Mouse (Mus musculus) Muller cell, postnatal 12 days (primary cell): Measurements from ENCODE around the gene Foxred2.
A peak's percentile ranks its signal among the peaks of the same experiment; 100 is the strongest.

Experiments
- DNase-seq: peaks from one replicate; pipeline ENCODE4 v3.0.0-alpha.2; 2015; ENCODE audit errors: inconsistent ontology term

Foxred2 gene

DNA sequence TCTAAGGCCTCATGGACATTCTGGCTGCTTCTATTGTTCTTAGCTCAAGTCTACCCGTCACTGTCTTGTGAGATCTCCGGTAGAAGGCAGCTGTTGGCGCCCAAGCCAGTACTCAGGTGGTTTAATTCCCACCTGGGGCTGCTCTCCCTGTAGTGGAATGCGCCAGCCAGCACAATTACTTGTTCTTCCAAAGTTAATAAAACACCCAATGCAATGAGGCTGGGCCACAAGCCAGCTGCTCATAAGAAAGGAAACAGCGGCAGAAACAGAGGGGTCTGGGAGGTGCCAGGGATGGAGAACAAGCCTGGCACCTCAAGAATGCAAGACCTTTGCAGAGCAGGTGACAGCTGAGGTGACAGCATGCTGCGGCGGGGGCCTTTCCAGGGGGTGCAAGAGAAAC lies 7.5 kb downstream of the Foxred2 start:
- no peak for DNase-seq

DNA sequence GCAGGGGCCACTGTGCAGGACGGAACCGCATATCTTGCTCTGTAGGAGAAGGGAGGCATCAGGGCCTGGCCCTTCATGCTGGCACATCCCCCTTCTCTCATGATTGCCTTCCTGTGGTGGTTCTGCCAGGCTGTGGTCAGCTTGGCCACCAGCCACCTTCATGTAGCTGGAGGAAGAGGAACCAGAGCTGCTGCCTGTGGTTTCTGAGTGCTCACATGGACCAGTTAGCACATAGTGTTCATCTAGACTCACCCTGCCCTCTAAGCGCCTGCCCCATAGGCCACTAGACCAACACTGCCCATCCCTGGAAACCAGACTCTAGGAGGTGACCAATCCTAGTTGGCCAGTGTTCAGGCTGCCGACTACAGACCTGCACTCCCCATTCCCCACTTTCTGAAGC lies 10.8 kb downstream of the Foxred2 start:
- DNase-seq = peak; percentile 84

DNA sequence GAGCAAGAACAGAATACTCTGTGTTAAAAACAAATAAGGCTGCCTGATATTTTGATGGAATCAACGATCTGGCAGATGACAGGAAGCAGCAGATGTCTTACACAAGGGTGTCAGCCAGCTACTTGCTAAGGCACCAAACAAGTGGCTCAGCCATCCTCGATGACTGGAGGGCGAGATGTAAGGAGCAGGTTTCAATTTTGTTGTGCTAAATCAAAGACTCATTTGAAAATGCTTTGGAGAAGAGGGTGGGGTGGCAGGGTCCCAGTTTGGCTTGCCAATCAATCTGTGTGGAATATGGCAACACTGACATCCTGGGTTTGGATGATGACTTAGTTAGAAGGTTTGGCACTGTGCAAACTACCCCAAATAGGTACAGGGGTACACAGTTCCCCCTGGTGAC lies 15.0 kb downstream of the Foxred2 start:
- no peak for DNase-seq

DNA sequence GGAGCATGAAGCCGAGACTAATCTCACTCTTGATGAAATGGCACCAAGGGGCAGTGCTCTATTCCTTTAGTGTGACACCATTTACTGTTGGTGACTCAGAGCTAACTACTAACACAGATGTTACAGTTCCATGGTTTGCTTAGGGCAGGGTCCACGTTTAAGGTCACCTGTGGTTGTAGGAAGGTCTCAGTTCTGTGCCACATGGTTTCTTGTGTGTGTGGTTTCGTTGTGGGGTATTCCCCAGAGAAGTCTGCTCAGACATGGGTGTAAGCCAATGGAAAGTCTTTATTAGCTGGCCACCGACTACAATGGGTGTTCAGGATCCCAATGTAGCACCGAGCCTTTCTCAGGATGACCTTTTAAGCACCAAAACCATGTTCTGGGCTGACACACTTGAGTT lies 18.0 kb downstream of the Foxred2 start:
- no peak for DNase-seq

DNA sequence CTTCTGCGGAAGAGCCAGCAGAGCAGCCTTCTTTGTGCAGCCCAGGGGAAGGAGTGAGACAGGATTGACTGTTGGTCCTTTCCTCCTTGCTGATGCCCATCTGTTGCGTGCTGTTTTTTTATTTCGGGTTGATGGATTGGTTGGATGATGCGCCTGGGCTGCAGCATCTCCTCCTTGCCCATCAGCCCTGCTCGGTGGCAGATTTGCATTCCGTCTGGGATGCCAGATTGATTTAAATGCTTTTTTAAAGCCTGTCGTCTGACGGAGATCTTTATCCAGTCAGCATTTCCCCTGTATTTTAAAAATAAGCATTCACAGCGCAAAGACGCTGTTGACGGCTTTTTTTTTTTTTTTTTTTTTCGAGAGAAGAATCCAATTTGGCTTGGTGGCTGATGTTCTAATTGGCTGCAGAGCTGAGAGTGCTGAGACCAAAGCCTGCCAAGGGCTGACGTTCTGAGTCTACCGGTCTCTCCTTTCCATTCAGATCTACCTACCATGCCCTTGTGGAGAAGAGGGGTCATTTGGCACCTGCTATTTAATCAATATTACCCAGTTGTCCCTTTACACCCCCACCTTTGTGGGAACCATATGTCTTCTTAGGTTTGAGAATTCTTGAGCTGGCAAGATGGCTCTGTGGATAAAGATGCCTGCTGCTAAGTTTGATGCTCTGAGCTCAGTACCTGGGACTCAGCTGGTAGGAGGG lies 20.7 kb downstream of the Foxred2 start:
- DNase-seq = no peak

DNA sequence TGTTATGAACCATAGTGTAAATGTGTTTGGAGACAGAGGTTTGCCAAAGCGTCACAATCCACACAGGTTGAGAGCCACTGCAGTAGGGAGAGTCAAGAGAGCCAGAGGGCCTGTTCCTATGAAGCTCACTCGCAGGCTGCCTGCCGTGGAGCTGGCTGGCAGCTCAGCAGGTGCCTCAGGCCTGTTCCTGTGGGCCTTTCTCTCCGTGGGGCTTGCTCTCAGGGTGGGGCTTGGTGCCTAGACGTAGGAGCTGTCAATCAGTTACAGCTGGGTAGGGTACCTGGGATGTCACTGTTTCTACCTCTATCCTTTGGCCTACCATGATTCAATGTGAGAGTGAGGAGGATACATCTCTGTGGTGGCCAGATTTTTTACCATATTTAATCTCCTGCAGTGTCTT lies 21.6 kb downstream of the Foxred2 start:
- no peak for DNase-seq

DNA sequence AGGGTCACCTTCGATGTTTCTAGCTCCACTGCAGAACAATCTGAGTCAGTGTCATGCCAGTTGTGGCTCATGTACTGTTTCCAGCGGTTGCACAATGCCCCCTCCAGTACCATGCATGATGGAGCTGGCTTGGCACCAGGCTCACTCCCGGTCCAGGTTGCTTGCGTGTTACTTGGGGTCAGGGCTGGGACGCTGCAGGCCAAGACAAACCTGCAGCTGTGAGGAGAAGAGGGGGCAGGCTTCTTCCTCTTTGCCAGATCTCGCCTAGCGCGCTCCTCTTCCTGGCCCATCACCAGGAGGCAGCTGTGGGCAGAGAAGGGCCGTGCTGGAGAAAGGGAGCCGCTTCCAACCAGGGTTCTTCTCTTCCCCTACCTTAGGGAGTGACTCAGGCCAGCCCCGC lies 22.2 kb downstream of the Foxred2 start:
- no peak for DNase-seq

DNA sequence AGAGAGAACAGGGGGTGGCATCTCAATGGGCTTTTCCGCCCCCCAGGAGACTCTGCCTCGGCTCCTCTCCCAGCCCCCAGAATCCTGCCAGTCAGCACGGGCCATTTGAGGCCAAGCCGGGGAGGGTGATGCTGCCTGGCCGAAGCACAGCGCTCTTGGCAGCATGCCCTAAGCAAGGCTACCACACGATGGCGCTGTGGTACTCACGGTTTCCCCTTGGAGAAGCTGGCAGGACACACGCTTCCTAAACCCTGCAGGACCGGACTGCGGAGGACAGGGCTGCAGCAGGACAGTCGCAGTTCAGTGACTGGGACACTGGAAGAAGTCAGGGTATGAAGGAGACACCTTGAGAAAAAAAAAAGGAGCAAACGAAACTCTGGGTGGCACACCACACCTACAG lies 22.8 kb downstream of the Foxred2 start:
- peak; percentile 83 for DNase-seq

DNA sequence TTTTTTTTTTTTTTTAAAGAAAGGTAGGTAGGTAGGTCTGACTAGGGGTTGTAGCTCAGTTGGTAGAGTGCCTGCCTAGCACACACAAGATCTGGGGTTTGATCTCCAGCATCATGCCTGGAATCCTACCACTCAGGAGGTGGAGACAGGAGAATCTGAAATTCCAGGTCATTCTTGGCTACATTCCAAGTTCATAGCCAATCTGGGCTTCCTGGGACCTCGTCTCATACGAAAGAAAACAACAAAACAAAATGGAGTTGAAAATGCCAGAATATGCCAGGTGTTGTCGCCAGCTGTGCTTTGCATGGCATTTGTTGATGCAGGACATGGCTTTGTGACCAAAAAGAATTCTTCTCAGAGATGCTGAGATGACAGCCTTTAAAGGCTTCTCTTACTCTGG lies 23.3 kb downstream of the Foxred2 start:
- DNase-seq = no peak

DNA sequence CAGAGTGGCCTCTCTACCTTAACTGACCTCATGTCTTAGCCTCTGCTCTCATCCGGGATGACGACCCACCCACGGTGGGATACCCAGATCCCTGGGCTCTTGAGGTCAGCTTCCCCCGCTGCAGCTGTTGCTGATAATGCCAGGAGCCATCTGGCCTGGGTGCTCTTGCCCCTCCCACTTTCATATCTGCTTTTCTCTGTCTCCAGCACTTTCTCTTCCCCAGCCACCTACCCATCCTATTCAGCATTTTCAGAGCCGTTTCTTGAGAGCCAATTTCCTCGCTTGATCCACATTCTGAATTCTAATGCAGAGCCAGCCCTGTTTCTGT lies 24.9 kb downstream of the Foxred2 start:
- DNase-seq = no peak

DNA sequence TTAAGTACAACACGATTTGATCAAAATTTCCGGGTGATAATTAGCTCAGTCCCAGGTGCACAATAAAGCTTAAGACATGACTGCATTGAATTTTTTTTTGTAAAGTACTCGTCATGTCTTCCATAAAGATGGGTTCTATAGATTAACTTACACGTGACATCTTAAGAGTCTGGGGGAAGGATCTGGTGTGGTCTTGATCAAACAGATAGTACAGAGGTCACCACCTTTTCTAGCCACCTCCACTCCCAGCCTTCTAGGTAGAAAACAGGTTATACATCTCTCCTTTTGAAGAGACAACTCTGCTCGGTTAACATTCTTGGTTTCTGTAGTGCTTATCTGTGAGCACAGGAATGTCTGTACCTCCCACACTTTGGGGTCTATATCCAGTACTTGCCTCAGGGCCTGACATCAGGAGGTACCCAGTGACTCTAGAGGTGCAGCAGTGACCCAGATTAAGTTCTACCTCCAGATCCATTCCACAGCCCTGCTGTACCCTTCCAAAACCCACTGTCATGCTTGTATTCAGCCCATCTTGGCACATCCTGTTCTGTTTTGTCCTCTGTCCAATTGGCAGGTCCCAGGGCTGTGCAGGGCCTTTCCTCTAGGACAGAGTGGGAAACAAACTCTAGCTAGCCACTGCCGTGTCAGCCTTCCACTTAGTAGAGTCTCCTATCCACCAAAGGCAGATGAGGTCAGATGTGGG lies 25.4 kb downstream of the Foxred2 start:
- DNase-seq = no peak

DNA sequence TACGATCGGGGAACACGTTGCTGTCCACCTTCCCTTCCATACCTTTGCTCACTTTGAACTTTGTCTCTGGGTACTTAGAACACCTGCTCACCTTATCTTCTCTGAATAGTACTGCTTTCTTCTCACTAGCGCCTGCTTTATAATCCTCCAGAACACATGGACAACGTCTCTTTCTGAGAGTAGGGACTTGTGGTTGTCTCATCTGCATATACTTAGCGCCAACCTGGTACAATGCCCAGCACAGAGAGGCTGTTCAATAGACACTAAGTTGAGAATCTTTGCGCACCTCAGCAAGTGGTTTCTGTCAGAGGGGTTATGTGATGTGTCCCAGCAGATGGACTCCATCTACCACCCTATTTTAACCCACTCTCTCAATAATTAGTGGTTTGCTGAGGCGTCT lies 26.7 kb downstream of the Foxred2 start:
- DNase-seq = no peak

DNA sequence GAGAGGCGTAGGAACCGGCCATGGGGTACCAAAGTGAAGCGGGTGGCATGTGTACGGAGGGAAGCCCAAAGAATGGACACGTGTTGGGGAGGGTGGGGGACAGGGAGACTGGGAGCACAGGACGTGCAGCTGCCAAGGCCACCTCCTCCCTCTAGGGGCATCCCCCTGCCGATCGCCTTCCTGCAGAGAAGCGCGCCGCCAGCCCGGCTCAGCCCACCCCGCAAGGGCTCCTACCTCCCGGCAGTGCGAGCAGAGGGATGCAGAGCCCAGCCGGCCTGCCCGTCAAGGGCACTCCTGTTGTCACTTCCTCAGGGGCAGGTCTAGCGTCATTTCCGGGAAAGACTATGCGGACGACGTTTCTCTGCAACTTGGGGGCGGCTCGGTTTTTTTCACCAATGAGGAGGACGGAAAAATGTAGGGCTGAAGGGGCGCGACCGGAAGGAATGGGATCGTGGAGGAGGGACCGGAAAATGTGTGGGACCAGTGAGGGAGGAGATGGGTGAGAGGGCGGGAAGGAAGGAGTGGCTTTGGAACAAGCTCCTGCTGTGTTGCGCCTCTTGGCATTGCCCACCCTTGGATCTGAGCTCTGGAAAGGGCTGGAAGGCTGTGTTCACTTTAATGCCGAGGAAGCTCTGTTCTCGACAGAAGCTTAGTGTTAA lies 27.7 kb downstream of the Foxred2 start, which contains the start of gene Txn2:
Gene Txn2 (minus strand): TSS at position 334 of the 659 bp plus-strand sequence.
- peak; percentile 99 for DNase-seq

DNA sequence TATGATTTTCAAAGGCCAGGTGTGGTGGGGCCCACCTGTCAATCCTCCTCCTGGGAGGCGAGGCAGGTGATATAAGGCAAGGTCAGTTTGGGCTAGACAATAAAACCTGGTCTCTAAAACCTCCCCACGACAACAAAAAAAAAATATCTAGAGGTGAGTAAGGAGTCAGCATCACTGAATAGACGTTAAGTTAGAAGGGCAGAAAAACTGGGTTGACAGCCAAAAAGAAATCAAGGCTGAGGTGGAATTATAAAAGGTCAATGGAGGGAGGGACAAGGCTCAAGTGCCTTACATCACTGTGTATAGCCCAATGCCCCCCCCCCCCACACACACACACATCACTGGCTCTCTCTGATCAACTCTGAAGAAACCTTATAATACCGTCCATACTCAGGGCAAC lies 28.4 kb downstream of the Foxred2 start:
- no peak for DNase-seq

DNA sequence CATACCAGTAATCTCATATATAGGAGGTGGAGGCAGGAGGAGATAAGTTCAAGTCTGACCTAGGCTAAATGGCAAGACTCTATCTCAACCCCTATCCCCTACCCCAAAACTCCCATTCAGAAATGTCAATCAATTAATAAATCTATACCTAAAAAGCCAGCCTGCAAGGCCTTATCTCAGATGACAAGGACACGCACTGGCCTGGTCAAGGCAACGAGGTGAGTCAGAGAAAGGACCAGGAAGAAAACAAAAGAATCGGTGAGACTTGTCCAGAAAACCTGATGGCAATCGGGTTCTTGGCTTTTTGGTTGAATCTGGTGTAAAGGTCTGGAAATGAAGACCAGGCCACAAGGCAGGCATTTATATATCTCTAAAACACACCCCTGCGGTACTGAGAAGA lies 29.6 kb downstream of the Foxred2 start:
- no peak for DNase-seq

DNA sequence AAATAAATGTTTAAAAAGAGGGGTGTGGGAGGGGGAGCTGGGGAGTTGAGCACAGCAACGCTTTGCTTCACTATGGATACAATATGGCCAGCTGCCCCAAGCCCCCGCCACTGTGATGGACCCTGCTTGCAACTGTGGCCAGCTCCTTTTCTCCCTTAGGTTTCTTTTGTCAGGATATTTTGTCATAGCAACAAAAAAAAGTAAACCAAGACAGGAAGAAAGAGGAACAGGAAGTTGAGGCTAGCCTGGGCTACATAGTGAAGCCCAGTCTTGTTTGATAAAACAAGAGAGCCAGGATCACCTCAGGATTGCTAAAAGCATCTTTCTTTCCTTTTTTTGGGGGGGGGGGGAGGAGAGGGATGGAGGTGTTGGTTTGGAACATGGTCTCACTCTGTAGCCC lies 31.3 kb downstream of the Foxred2 start:
- DNase-seq = no peak

DNA sequence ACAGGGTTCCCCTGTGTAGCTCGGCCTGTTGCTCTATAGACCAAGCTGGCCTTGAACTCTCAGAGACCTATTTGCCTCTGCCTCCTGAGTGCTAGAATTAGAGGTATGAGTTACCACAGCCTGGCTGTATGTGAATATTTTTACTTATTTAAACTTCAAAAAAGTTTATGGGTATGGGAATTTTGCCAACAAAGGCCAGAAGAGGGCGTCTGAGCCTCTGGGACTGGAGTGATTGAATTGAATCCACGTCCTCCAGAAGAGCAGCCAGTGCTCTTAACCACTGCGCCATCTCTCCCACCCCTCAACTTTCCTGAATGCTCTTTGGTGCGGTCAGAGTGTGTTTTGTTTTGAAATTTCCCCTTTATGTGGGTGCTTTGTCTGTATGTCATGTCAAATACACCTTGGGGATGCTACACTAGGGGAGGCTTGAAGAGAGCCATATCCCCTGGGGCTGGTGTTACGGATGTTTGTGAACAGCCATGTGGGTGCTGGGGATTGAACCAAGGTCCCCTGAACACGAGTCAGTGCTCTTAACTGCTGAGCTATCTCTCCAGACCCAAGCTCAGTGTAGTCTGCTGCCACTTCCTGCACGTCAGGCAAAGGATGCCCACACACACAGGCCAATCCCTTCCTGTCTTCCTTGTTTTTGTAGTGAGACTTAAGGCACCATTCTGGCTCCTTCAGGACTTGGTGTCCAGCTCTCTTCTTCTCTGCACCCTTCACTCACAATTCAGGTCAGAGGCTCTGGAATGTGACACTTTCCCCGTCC lies 33.1 kb downstream of the Foxred2 start:
- DNase-seq = no peak

DNA sequence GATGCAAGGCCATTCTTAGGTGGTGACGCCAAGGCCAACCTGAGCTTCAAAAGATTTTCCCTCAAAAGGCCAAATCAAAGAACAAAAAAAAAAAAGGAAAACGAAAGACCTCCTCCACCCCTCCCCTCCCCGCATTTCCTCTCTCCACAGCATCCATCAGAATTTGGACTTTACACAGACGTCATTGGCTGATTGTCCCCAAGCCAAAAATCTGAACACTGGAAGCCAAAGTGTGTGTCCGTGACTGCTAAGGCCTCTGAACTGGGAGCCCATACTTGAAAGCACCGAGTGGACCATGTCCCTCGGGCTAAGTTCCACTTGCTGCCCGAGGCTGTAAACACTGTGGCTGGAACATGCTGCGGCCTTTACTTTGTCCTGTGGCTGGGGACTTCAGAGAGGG lies 33.8 kb downstream of the Foxred2 start:
- DNase-seq = no peak

DNA sequence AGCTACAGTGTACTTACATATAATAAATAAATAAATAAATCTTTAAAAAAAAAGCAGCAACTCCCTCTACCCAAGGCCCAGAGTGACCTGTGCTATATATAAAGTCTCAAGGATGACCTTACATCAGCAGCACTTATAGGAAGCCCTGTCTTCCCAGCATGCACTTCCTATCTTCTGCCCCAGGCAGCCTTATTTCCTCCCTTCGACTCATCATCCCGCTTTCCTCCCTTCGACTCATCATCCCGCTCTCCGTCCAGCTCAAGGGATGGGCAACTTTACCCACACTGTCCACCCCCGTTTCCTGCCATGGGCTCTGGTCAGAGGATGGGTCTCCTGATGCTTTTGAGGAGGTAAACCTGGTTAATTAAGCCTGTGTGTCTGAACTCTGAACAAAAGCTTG lies 34.9 kb downstream of the Foxred2 start:
- DNase-seq = no peak

DNA sequence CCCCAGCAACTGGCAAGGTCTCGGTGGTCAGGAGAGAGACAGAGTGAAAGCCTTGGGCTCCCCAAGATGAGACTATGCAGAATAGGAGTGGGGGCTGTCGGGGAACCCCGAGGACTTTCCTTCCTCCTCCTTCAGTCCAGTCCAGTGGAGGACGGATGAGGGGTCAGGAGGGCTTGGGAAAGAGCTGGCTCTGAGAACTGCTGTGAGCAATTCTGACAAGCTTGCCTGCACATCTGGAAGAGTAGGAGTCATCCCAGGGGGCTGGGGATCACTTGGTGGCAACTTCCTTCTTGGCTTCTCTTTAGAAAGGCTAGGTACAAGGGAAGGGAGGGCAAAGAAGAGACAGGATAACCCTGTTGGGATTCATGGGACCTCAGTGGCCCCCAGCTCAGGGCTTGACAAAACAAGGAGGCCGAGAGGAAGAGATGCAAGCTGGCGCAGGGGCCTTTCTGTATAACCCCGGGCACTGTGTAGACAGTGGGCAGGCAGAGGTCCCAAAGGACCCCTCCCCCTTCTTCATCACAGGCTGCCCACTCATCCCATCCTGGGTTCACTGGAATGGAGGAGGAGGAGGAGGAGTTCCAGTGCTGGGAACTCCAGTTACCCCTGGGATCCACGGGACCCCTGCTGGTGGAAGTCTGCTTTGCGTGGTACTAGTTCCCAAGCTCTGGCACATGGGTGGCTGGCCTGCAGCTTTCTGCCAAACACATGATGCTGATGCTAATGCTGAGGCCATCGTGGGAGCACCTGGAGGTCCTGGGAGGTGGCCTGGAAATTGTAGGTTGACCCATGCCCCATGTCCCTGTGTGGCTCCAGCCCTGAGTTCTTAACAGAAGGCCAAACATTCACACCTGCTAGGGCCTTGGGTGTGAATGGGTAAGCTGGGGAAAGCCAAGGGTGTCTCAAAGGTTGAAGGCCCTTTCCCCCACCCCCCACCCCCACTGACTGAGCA lies 35.7 kb downstream of the Foxred2 start:
- peak; percentile 46 for DNase-seq

DNA sequence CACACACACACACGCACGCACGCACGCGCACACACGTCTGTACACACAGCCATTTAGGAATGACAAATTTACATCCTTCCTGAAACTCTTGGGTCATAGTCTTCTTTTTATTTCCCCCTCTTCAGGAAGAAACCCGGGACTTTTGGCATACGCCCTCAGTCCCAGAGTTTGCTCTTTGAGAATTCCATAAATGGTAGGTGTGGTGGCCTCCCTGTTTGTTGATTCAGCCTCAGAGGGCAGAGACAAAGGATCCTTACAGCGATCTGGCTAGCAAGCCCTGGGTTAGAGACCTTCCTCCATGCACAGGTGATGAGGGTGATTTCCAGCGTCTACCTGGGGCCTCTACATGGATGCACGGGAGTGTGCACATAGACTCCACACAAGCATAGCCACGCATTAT lies 37.1 kb downstream of the Foxred2 start:
- DNase-seq = no peak
